Mouse (Mus musculus): ENCODE measurements around the gene Plagl2. TPM values are rescaled to one million over a fixed set of nuclear protein-coding genes. Genes with fewer than 3 reads are reported as not detected.

Plagl2 gene
- polyA plus RNA-seq, 1 experiment from 2014 or later, result 27.4 TPM

DNA sequence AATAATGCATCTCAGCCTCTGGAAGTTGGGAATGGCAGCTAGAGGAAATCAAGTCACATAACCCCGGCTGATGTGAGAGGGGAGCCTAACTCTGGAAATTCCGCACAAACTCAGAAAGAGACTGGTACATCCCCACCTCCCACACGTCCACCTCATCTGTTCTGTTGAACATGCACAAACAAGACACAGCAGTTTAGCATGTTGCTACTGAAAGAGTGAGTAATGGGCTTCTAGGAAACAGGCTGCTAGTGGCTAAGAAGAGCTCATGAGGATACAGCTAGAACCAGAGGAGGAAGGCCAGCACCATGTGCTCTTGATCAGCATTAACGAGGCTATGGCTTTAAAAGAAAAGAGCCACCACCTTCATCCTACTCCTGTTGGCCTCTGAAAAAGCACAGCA, 3.3 kb downstream of the Plagl2 start:
- Histone ChIP-seq H3K27me3 (ENCODE audit: control insufficient read depth, insufficient read depth, low read length) (no peaks in the 10 kb centered on the region), H3K36me3 (replicated peaks; ENCODE audit: control insufficient read depth, insufficient read depth, low read depth, low read length) (peaks cover 5% of the 10 kb centered on the region), H3K4me3 (ENCODE audit: low read depth, low read length) (no peak overlapping the region), H3K27ac (replicated peaks; ENCODE audit: low read depth, low read length) (no peak overlapping the region), H3K9me3 (replicated peaks; ENCODE audit: control insufficient read depth, low read length) (no peaks in the 10 kb centered on the region), H3K4me2 (ENCODE audit: low read depth, low read length) (no peak overlapping the region), H3K9ac (replicated peaks; ENCODE audit: low read length) (no peak overlapping the region), H3K4me1 (ENCODE audit: control insufficient read depth, insufficient read depth, low read length) (peaks cover 4% of the 10 kb centered on the region; the same call in 1 of the 2 replicates)
- ATAC-seq (replicated peaks; ENCODE audit: insufficient number of reproducible peaks, low FRiP score, low TSS enrichment, low read depth), result no peak
- WGBS, result 66% methylated on average over 4 of the region's 4 CpGs
- DNase-seq (ENCODE audit: low spot score), result no peak

DNA sequence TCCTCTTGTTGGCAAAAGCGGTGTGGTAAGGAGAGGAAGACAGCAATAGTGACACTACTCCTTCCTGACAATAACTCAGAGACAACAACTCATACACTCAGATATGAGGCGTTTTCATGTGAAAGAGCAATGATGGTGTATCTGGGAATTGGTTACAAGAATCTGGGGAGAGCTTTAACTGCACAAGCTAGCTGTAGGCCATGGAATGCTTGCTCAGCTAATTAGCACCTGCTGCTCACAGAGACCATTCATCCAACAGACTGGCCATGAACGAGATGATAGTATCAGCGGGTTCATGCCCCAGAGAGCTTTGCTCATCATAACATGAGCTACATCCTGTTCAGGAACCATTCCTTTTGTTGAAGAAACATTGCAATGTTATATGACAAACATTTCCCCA, 4.0 kb downstream of the Plagl2 start:
- DNase-seq (ENCODE audit: low spot score) (no peak), ATAC-seq (replicated peaks; ENCODE audit: insufficient number of reproducible peaks, low FRiP score, low TSS enrichment, low read depth) (no peak)
- H3K36me3 ChIP-seq (replicated peaks; ENCODE audit: control insufficient read depth, insufficient read depth, low read depth, low read length), result peaks cover 6% of the 10 kb centered on the region
- no peak overlapping the region for H3K27ac ChIP-seq (replicated peaks; ENCODE audit: low read depth, low read length)
- 80% methylated on average over 4 of the region's 4 CpGs for WGBS
- peaks cover 4% of the 10 kb centered on the region; the same call in 1 of the 2 replicates for H3K4me1 ChIP-seq (ENCODE audit: control insufficient read depth, insufficient read depth, low read length)
- H3K9me3 ChIP-seq (replicated peaks; ENCODE audit: control insufficient read depth, low read length), result no peaks in the 10 kb centered on the region
- H3K27me3 ChIP-seq (ENCODE audit: control insufficient read depth, insufficient read depth, low read length), result no peaks in the 10 kb centered on the region
- no peak overlapping the region for H3K4me3 ChIP-seq (ENCODE audit: low read depth, low read length)
- no peak overlapping the region for H3K9ac ChIP-seq (replicated peaks; ENCODE audit: low read length)
- no peak overlapping the region for H3K4me2 ChIP-seq (ENCODE audit: low read depth, low read length)

DNA sequence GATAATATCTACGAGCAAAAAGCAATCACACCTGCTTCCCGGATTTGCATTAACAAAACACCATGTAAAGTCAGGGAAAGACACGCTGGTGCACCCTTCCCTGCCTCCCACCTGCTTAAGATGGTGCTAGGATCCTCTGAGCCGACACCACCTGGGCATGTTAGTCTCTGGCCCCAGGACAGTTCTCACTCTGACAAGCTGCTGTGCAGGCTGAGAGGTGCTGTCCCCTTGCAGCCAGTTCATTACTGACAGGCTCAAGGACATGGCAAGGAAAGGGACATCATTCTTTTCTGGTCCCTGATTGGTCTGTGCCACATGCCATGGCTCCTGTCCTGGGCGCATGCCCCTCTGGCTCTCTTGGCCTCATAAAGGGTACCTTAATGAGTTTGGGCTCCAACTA, 12.7 kb downstream of the Plagl2 start:
- Histone ChIP-seq H3K4me1 (ENCODE audit: control insufficient read depth, insufficient read depth, low read length) (no peaks in the 10 kb centered on the region; the same call in 1 of the 2 replicates), H3K4me2 (ENCODE audit: low read depth, low read length) (no peak overlapping the region), H3K27ac (replicated peaks; ENCODE audit: low read depth, low read length) (no peak overlapping the region), H3K36me3 (replicated peaks; ENCODE audit: control insufficient read depth, insufficient read depth, low read depth, low read length) (peaks cover 28% of the 10 kb centered on the region), H3K9me3 (replicated peaks; ENCODE audit: control insufficient read depth, low read length) (no peaks in the 10 kb centered on the region), H3K9ac (replicated peaks; ENCODE audit: low read length) (no peak overlapping the region), H3K4me3 (ENCODE audit: low read depth, low read length) (no peak overlapping the region), H3K27me3 (ENCODE audit: control insufficient read depth, insufficient read depth, low read length) (no peaks in the 10 kb centered on the region)
- ATAC-seq (replicated peaks; ENCODE audit: insufficient number of reproducible peaks, low FRiP score, low TSS enrichment, low read depth), result no peak
- WGBS, result 87% methylated on average over 5 of the region's 5 CpGs
- no peak for DNase-seq (ENCODE audit: low spot score)

DNA sequence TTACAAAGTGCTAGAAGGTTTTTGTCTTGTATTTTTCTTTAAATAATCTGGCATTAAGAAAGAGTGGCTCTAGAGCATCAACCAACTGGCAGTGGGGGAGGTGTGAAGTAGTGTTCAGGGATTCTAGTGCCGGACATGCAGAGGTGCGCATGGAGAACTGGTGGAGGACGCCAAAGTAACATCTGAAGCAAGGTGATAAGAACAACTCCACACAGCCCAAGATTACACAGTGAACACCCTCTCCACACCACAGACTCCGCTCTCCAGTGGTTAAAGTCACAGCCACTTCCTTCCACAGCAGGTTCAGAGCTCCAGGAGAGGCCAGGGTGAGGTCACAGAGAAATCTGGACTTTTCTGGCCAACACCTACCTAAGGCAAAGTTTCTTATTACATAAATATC, 13.3 kb downstream of the Plagl2 start:
- WGBS, result 90% methylated on average over 4 of the region's 4 CpGs
- peaks cover 28% of the 10 kb centered on the region for H3K36me3 ChIP-seq (replicated peaks; ENCODE audit: control insufficient read depth, insufficient read depth, low read depth, low read length)

DNA sequence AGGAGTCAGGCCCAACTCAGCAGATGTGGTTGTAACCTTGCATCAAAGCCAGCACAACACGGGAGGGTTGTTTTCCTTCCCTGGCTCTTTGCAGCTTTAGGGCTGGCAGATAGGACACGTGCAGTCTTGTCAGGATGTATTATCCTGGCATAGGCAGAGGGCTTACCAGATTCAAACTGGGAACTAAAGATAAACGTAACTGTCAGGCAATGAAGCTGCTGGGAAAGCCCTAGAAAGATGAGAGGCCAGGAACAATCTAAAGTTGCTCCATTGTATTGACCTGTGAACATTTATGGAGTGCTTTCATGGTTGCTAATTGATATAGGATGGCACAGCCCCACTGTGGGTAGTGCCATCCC, 15.7 kb downstream of the Plagl2 start:
- H3K4me1 ChIP-seq (ENCODE audit: control insufficient read depth, insufficient read depth, low read length), result no peaks in the 10 kb centered on the region; the same call in 1 of the 2 replicates
- WGBS, result 14% methylated on average over 3 of the region's 3 CpGs
- H3K9me3 ChIP-seq (replicated peaks; ENCODE audit: control insufficient read depth, low read length), result no peaks in the 10 kb centered on the region
- 0 out of 2 replicates have a peak overlapping the region, but pooled peaks have one; percentile 2 for H3K27ac ChIP-seq (replicated peaks; ENCODE audit: low read depth, low read length)
- no peak for DNase-seq (ENCODE audit: low spot score)
- peak overlapping the region; percentile 83 for H3K9ac ChIP-seq (replicated peaks; ENCODE audit: low read length)
- ATAC-seq (replicated peaks; ENCODE audit: insufficient number of reproducible peaks, low FRiP score, low TSS enrichment, low read depth), result no peak
- peak overlapping the region; percentile 89; the same call in 1 of the 2 replicates for H3K4me2 ChIP-seq (ENCODE audit: low read depth, low read length)
- peaks cover 13% of the 10 kb centered on the region for H3K36me3 ChIP-seq (replicated peaks; ENCODE audit: control insufficient read depth, insufficient read depth, low read depth, low read length)
- peak overlapping the region; percentile 56; the same call in 1 of the 2 replicates for H3K4me3 ChIP-seq (ENCODE audit: low read depth, low read length)
- H3K27me3 ChIP-seq (ENCODE audit: control insufficient read depth, insufficient read depth, low read length), result no peaks in the 10 kb centered on the region

More for the DNA sequence above, 13.3 kb downstream of the Plagl2 start:
- H3K4me1 ChIP-seq (ENCODE audit: control insufficient read depth, insufficient read depth, low read length), result no peaks in the 10 kb centered on the region; the same call in 1 of the 2 replicates
- no peak for ATAC-seq (replicated peaks; ENCODE audit: insufficient number of reproducible peaks, low FRiP score, low TSS enrichment, low read depth)
- no peak overlapping the region for H3K27ac ChIP-seq (replicated peaks; ENCODE audit: low read depth, low read length)
- no peaks in the 10 kb centered on the region for H3K9me3 ChIP-seq (replicated peaks; ENCODE audit: control insufficient read depth, low read length)
- no peak for DNase-seq (ENCODE audit: low spot score)
- no peak overlapping the region for H3K4me2 ChIP-seq (ENCODE audit: low read depth, low read length)
- H3K4me3 ChIP-seq (ENCODE audit: low read depth, low read length), result no peak overlapping the region
- no peaks in the 10 kb centered on the region for H3K27me3 ChIP-seq (ENCODE audit: control insufficient read depth, insufficient read depth, low read length)
- H3K9ac ChIP-seq (replicated peaks; ENCODE audit: low read length), result no peak overlapping the region

DNA sequence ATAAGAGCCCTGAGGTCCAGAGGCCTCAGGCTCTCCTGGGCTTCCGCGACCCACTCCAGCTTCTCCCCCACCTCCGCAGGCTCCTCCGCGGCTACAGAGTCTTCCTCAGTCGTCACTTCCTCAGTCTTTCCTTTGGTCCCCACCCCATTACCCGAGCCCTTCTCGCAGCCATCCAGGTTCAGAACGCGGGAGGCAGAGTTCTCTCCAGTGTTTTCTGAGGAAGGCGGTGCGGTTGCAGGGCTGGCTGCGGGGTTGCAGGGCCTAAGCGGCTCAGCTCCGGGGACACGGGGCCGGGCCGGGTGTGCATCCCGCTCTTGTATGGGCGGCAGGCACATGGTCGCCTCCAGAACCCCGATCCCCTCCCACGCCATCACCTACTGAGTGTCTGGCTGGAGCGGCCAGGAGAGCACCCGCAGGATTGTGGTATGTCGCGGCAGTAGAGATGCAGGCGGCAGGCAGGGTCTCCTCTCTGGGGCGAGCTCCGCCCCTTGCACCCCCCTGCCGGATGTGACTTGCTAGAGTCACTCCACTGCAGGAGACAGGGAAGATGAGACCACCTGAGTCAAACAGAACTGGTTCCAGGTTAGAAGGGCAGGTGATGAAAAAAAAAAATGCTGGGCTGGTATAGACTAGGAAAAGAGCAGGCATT, 16.2 kb downstream of the Plagl2 start, which contains the start of gene Tspyl3:
Gene Tspyl3 (minus strand): TSS at position 496 of the 649 bp plus-strand sequence.
- peak within 1 kb of the TSS; percentile 52; the same call in 1 of the 2 replicates for H3K27ac ChIP-seq (replicated peaks; ENCODE audit: low read depth, low read length)
- H3K4me3 ChIP-seq (ENCODE audit: low read depth, low read length), result peak within 1 kb of the TSS; percentile 56
- WGBS, result under 1% methylated on average over 31 of the region's 31 CpGs
- H3K9me3 ChIP-seq (replicated peaks; ENCODE audit: control insufficient read depth, low read length), result no peaks in the 10 kb centered on the region
- H3K27me3 ChIP-seq (ENCODE audit: control insufficient read depth, insufficient read depth, low read length), result no peaks in the 10 kb centered on the region
- DNase-seq (ENCODE audit: low spot score) (peak; percentile 68), ATAC-seq (replicated peaks; ENCODE audit: insufficient number of reproducible peaks, low FRiP score, low TSS enrichment, low read depth) (peak; percentile 54; the same call in 1 of the 2 replicates)
- peak within 1 kb of the TSS; percentile 83 for H3K9ac ChIP-seq (replicated peaks; ENCODE audit: low read length)
- H3K36me3 ChIP-seq (replicated peaks; ENCODE audit: control insufficient read depth, insufficient read depth, low read depth, low read length), result peaks cover 8% of the 10 kb centered on the region
- peak within 1 kb of the TSS; percentile 89 for H3K4me2 ChIP-seq (ENCODE audit: low read depth, low read length)
- no peaks in the 10 kb centered on the region; the same call in 1 of the 2 replicates for H3K4me1 ChIP-seq (ENCODE audit: control insufficient read depth, insufficient read depth, low read length)

DNA sequence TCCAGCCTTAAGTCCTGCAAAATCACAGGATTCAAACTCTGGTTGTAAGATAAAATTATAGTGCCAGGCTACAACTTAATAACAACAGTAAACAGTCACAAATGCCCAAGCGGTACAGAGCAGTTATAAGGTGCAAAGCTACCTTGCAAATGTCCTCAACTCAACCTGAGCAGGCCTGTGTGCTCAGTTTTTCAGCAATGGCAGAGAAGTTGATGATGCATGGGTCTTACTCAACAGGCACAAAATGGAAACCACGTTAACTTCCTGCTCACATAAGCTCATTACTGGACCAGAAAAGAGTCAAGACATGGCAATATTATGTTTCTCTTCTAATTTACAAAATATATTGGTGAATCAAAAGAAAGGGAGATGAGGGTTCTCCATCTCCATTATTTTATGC, 18.7 kb downstream of the Plagl2 start:
- no peaks in the 10 kb centered on the region for H3K27me3 ChIP-seq (ENCODE audit: control insufficient read depth, insufficient read depth, low read length)
- no peak overlapping the region for H3K4me3 ChIP-seq (ENCODE audit: low read depth, low read length)
- ATAC-seq (replicated peaks; ENCODE audit: insufficient number of reproducible peaks, low FRiP score, low TSS enrichment, low read depth), result no peak
- WGBS, result 95% methylated on average over 2 of the region's 2 CpGs
- no peak for DNase-seq (ENCODE audit: low spot score)
- no peak overlapping the region for H3K4me2 ChIP-seq (ENCODE audit: low read depth, low read length)
- no peaks in the 10 kb centered on the region for H3K9me3 ChIP-seq (replicated peaks; ENCODE audit: control insufficient read depth, low read length)
- no peaks in the 10 kb centered on the region for H3K36me3 ChIP-seq (replicated peaks; ENCODE audit: control insufficient read depth, insufficient read depth, low read depth, low read length)
- no peak overlapping the region for H3K27ac ChIP-seq (replicated peaks; ENCODE audit: low read depth, low read length)
- no peak overlapping the region for H3K9ac ChIP-seq (replicated peaks; ENCODE audit: low read length)
- no peaks in the 10 kb centered on the region; the same call in 1 of the 2 replicates for H3K4me1 ChIP-seq (ENCODE audit: control insufficient read depth, insufficient read depth, low read length)

DNA sequence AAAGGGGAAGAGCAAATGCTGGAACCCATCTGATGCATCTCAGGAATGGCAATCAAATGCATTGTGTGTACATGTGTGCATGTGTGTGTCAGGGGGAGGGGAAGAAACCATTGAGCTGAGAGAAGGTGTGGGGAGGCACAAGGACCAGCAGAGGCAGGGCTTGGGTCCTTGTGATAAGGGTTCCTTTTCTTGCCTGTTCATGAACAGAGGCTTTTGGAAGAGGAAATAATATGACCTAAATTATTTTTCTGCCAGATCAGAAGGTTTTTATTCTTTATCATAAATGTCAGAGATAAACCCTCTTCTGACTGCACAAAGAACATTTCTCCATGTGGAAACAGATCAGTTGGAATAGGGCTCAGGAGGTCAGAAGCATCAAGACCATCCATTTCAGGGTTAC, 19.1 kb downstream of the Plagl2 start:
- Histone ChIP-seq H3K9me3 (replicated peaks; ENCODE audit: control insufficient read depth, low read length) (no peaks in the 10 kb centered on the region), H3K9ac (replicated peaks; ENCODE audit: low read length) (no peak overlapping the region), H3K27ac (replicated peaks; ENCODE audit: low read depth, low read length) (no peak overlapping the region), H3K4me1 (ENCODE audit: control insufficient read depth, insufficient read depth, low read length) (no peaks in the 10 kb centered on the region; the same call in 1 of the 2 replicates), H3K36me3 (replicated peaks; ENCODE audit: control insufficient read depth, insufficient read depth, low read depth, low read length) (no peaks in the 10 kb centered on the region), H3K27me3 (ENCODE audit: control insufficient read depth, insufficient read depth, low read length) (no peaks in the 10 kb centered on the region), H3K4me3 (ENCODE audit: low read depth, low read length) (no peak overlapping the region), H3K4me2 (ENCODE audit: low read depth, low read length) (no peak overlapping the region)
- ATAC-seq (replicated peaks; ENCODE audit: insufficient number of reproducible peaks, low FRiP score, low TSS enrichment, low read depth) (no peak), DNase-seq (ENCODE audit: low spot score) (no peak)

Data from embryonic facial prominence, embryonic 11.5 days (tissue).